Mouse (Mus musculus) kidney, adult 2 months (tissue): ENCODE results near the gene Zfp710. TPM values are rescaled to one million over a fixed set of nuclear protein-coding genes. Genes with fewer than 3 reads are reported as not detected.
A peak's percentile ranks its signal among the peaks of the same experiment; 100 is the strongest.

Experiments used
- DNase-seq: peaks from one replicate; pipeline ENCODE4 v3.0.0; 2021
- H3K27ac ChIP-seq: fragments of 200-500 bp; 2 replicates; pipeline ENCODE4 v1.5.1; 2012; ENCODE audit warnings: low read depth, low read length, control low read depth, inconsistent platforms; ENCODE audit not compliant: insufficient read depth
- H3K27me3 ChIP-seq: fragments of 200-500 bp; replicated peaks from 2 replicates; pipeline ENCODE4 v1.6.1; 2012; ENCODE audit warnings: mild to moderate bottlenecking, moderate library complexity, low read length, inconsistent platforms; ENCODE audit not compliant: control insufficient read depth, insufficient read depth
- H3K36me3 ChIP-seq: fragments of 200-500 bp; 2 replicates; pipeline ENCODE4 v1.6.1; 2012; ENCODE audit warnings: mild to moderate bottlenecking, moderate library complexity, low read length, inconsistent platforms; ENCODE audit not compliant: control insufficient read depth, insufficient read depth
- H3K4me1 ChIP-seq: fragments of 200-500 bp; 2 replicates; pipeline ENCODE4 v1.6.1; 2011; ENCODE audit warnings: low read length; ENCODE audit not compliant: control insufficient read depth, insufficient read depth
- H3K4me3 ChIP-seq: fragments of 200-500 bp; 2 replicates; pipeline ENCODE4 v1.5.1; 2011; ENCODE audit warnings: mild to moderate bottlenecking, low read depth, low read length, control low read depth; ENCODE audit not compliant: insufficient read depth
- CTCF ChIP-seq: fragments of 200-500 bp; conservative IDR thresholded peaks from 2 replicates; pipeline ENCODE4 v1.5.1; 2011; ENCODE audit warnings: low read depth, mild to moderate bottlenecking, control low read depth, low read length, moderate library complexity, mixed read lengths; ENCODE audit not compliant: insufficient read depth, insufficient read length
- POLR2A ChIP-seq: fragments of 200-500 bp; IDR thresholded peaks from one replicate; pipeline ENCODE4 v1.6.1; 2011; ENCODE audit warnings: low read depth, low read length, control low read depth
- WGBS: fragments of 180-500 bp; shearing (Covaris S2); methylation state at CpG from one replicate; pipeline ENCODE4 v1.1.7; 2018; 5-methylcytosine and 5-hydroxymethylcytosine counted together
- polyA plus RNA-seq: library from polyadenylated mRNA; depleted of rRNA; stranded (reverse); fragments of >200 nt; gene quantifications from 2 replicates; pipeline ENCODE4 v1.2.3, GENCODE M21; 2012

Zfp710 gene
- polyA plus RNA-seq, 1 experiment = 22.6 TPM

DNA sequence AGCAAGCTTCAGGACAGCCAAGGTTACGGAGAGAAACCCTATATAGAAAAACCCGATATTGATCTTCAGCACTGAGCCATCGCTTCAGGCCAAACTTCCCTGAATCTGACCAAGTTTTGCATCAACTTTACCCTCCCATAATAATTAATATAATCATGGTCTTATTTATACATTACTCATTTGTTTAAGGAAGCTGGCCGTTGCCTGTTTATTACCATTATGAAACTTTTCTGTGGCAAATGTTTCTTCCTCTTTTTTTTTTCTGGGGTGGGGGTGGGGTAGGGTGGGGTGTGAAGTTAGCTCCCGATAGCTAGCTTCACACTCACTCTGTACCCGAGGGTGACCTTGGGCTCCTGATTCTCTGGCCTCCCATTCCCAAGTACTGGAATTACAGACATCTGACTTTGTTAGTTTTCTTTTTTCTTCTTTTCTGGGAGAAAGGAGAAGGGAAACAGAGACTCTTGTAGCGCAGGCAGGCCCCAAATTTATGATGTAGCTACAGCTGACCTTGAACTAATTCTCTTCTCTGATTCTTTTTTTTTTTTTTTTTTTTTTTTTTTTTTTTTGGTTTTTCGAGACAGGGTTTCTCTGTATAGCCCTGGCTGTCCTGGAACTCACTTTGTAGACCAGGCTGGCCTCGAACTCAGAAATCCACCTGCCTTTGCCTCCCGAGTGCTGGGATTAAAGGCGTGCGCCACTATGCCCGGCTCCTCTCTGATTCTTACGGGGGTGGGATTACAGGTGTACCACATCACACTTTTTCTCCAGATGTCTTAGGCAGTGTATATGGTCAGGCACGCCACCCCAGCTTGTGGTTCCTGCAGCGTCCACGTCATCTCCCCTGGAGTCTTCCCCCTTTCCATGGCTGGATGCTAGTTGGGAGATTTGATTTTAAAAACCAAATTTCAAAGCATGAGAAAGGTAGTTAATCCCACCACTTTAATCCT, 5.8 kb upstream of the Zfp710 start:
- DNase-seq = no peak
- Histone ChIP-seq H3K36me3 (no peaks in the 10 kb centered on the region), H3K4me3 (no peak overlapping the region), H3K27ac (no peak overlapping the region), H3K27me3 (no peaks in the 10 kb centered on the region), H3K4me1 (no peaks in the 10 kb centered on the region)
- no peak for TF ChIP-seq POLR2A
- TF ChIP-seq CTCF = no peak
- WGBS = 75% methylated on average over 16 of the region's 17 CpGs

DNA sequence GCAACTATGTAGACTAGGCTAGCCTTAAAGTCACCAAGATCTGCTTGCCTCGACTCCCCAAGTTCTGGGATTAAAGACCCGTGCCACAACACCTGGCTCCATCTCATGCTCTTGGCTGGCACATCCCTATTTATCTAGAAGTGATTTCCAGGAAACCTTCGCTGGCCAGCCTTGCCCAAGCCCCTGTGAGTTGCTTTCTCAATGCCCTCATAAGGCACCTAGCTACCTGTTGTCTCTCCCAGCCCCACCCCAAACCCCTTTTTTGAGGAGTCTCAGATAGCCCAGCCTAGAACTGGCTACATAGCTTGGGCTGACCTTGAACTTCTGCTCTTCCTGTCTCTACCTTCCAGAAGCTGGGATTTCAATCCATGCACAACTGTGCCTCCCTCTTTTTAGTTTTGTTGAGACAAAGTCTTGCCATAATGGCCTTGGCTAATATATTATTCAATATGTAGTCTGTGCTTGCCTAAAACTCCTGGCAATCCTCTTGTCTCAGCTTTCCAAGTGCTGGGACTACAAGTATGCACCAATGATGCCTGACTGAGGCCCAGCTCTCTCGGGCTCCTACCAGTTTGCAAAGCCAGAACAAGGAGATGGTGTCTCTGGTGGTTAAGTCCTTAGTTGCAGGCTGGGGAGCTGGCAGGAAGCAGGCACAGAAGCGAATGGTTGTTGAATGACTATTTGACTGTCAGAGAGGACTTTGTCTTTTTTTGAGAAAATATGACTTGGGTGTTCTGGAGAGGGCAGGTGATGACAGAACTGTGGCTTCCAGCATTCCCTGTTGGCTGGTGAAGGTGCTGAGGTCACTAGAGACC, 786 bp upstream of the Zfp710 start:
- peak; percentile 59 for DNase-seq
- Histone ChIP-seq H3K27ac (0 out of 2 replicates have a peak overlapping the region, but pooled peaks have one; percentile 90), H3K4me3 (0 out of 2 replicates have a peak overlapping the region, but pooled peaks have one; percentile 78), H3K4me1 (peaks cover 3% of the 10 kb centered on the region; the same call in 1 of the 2 replicates), H3K36me3 (no peaks in the 10 kb centered on the region), H3K27me3 (no peaks in the 10 kb centered on the region)
- WGBS = 67% methylated on average over 5 of the region's 5 CpGs
- TF ChIP-seq CTCF = peak; percentile 64
- no peak for TF ChIP-seq POLR2A

DNA sequence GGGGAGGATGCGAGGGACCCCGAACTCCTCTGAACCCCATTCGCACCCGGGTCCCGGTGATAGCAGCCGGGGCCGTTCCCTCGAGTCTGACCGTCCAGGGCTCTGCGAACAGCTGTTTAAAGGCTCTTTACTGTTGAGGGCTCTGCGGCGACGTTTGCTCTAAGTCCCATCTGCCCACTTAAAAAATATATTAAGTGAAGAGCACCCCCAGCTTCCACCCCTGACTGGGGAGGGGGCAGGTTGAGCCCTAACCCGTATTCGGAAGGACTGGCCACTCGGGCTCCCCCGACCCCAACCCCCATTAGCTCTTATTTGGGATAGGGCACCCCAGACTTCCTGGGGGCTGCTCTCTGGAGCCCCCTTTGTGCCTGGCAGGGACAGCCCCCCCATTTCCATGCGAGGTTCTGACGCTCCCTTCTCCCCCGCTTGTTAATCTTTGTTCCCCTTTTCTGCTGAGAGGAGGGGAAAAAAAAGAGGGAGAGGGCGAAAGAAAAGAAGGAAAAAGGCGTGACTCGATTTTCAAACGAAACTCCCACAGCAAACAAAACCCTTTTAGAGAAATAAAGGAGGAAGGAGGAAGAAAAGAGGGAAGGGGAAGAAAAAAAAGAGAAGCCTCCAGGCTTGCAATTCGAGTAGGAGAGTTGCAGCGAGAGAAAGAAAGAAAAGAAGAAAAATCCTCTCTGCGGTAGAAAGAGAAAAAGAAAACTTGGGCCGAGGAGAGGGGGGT, 940 bp downstream of the Zfp710 start:
- Histone ChIP-seq H3K27ac (peak overlapping the region; percentile 92), H3K4me1 (peaks cover 9% of the 10 kb centered on the region; the same call in 1 of the 2 replicates), H3K36me3 (no peaks in the 10 kb centered on the region), H3K27me3 (no peaks in the 10 kb centered on the region), H3K4me3 (peak overlapping the region; percentile 78)
- under 1% methylated on average over 28 of the region's 28 CpGs for WGBS
- TF ChIP-seq POLR2A (no peak), CTCF (no peak)
- no peak for DNase-seq

DNA sequence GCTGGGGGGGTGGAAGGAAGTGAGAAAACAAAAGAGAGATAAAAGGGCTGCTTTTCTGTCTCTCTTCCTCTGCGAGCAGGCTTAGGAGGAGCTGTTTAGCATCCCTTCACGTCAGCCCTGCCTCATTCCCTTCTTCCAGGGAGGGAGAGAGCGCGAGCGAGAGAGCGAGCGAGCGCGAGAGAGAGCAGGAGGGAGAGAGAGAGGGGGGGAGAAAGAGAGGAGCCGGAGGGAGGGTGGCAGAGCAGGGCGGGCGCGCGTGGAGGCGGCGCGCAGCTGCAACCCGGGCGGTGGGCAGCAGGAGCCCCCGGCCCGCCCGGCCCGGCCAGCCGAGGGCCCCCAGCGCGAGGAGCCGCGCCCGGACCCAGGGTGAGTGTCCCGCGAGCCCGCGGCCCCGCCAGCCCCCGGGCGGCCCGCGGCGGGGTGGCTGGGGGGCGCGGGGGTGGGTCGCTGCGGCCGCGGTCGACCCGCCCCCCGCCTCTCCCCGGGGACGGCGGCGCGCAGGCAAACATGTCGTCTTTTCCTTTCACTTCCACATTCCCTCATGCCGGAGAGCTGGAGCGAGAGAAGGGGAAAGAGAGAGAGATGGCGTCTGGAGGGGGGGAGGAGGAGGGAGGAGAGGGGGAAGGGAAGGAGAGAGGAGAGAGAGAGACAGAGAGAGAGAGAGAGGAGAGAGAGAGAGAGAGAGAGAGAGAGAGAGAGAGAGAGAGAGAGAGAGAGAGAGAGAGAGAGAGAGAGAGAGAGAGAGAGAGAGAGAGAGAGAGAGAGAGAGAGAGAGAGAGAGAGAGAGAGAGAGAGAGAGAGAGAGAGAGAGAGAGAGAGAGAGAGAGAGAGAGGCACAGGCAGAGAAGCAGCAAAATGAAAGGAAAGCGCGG, 1.7 kb downstream of the Zfp710 start:
- Histone ChIP-seq H3K4me1 (peaks cover 9% of the 10 kb centered on the region; the same call in 1 of the 2 replicates), H3K4me3 (peak overlapping the region; percentile 78), H3K27me3 (no peaks in the 10 kb centered on the region), H3K36me3 (no peaks in the 10 kb centered on the region), H3K27ac (peak overlapping the region; percentile 93)
- whole genome bisulfite sequencing = 1% methylated on average over 43 of the region's 59 CpGs
- peak; percentile 49 for DNase-seq
- TF ChIP-seq POLR2A = no peak
- no peak for TF ChIP-seq CTCF

GRCm38 (mm10) chr7:80026990-80027635, 2.5 kb downstream of the Zfp710 start:
- H3K27me3 ChIP-seq = no peaks in the 10 kb centered on the region
- peaks cover 15% of the 10 kb centered on the region for H3K4me1 ChIP-seq
- H3K27ac ChIP-seq = peak overlapping the region; percentile 93
- H3K36me3 ChIP-seq = no peaks in the 10 kb centered on the region
- H3K4me3 ChIP-seq = peak overlapping the region; percentile 78
- TF ChIP-seq CTCF (no peak), POLR2A (no peak)
- 1% methylated on average over 71 of the region's 71 CpGs for WGBS
- DNase-seq = peak; percentile 90
